Mouse (Mus musculus) ovary, postnatal 36 days (tissue): ENCODE results near the gene Sigirr.

Experiments
- DNase-seq: peaks from one replicate; pipeline ENCODE4 v3.0.0; 2022; ENCODE audit warnings: low spot score, mixed read lengths

The Sigirr gene

GRCm38 (mm10) chr7:141099911-141100691 is at the start of gene Sigirr:
TSS of gene Sigirr (minus strand) at chr7:141100572.
- no peak for DNase-seq

- no peak for DNase-seq
Observed at GRCm38 (mm10) chr7:141148639-141149038, 48.3 kb upstream of the Sigirr start.

- DNase-seq = no peak
Observed at GRCm38 (mm10) chr7:141147044-141147443, 46.7 kb upstream of the Sigirr start.

GRCm38 (mm10) chr7:141146043-141146595 is 45.7 kb upstream of the Sigirr start:
- DNase-seq = no peak

GRCm38 (mm10) chr7:141145403-141145802 is 45.0 kb upstream of the Sigirr start:
- no peak for DNase-seq

GRCm38 (mm10) chr7:141144650-141145049 is 44.3 kb upstream of the Sigirr start:
- DNase-seq = no peak

- DNase-seq = no peak
Observed at GRCm38 (mm10) chr7:141143861-141144260, 43.5 kb upstream of the Sigirr start.

GRCm38 (mm10) chr7:141143112-141143511 is 42.7 kb upstream of the Sigirr start:
- DNase-seq = peak; percentile 50

GRCm38 (mm10) chr7:141141326-141141725 is 41.0 kb upstream of the Sigirr start:
- DNase-seq = no peak

- no peak for DNase-seq
Observed at GRCm38 (mm10) chr7:141131904-141132755, 31.8 kb upstream of the Sigirr start.

GRCm38 (mm10) chr7:141131024-141131820 is 30.9 kb upstream of the Sigirr start:
- peak; percentile 89 for DNase-seq

- no peak for DNase-seq
Observed at GRCm38 (mm10) chr7:141123517-141123856, 23.1 kb upstream of the Sigirr start.

- peak; percentile 93 for DNase-seq
Observed at GRCm38 (mm10) chr7:141122689-141123516, 22.5 kb upstream of the Sigirr start.

GRCm38 (mm10) chr7:141122245-141122644 is 21.9 kb upstream of the Sigirr start, which contains the start of gene Ptdss2:
TSS of gene Ptdss2 (plus strand) at chr7:141122382.
- DNase-seq = peak; percentile 21

- DNase-seq = no peak
Observed at GRCm38 (mm10) chr7:141121051-141121531, 20.7 kb upstream of the Sigirr start.

GRCm38 (mm10) chr7:141120605-141121004 is 20.2 kb upstream of the Sigirr start:
- DNase-seq = no peak

- DNase-seq = no peak
Observed at GRCm38 (mm10) chr7:141119487-141119886, 19.1 kb upstream of the Sigirr start.

- no peak for DNase-seq
Observed at GRCm38 (mm10) chr7:141117636-141118035, 17.3 kb upstream of the Sigirr start, which contains the start of gene Ano9. TSS of gene Ano9 (minus strand) at chr7:141117806.

GRCm38 (mm10) chr7:141115874-141116273 is 15.5 kb upstream of the Sigirr start:
- DNase-seq = no peak

GRCm38 (mm10) chr7:141103161-141103560 is 2.8 kb upstream of the Sigirr start:
- DNase-seq = no peak

- no peak for DNase-seq
Observed at GRCm38 (mm10) chr7:141097177-141097576, 3.2 kb downstream of the Sigirr start.
